Mouse (Mus musculus): Measurements from ENCODE around the gene Camsap3. TPM values are rescaled to one million over a fixed set of nuclear protein-coding genes. Genes with fewer than 3 reads are reported as not detected.

Camsap3 gene
- polyA plus RNA-seq, 1 experiment, result 13.3 TPM

DNA sequence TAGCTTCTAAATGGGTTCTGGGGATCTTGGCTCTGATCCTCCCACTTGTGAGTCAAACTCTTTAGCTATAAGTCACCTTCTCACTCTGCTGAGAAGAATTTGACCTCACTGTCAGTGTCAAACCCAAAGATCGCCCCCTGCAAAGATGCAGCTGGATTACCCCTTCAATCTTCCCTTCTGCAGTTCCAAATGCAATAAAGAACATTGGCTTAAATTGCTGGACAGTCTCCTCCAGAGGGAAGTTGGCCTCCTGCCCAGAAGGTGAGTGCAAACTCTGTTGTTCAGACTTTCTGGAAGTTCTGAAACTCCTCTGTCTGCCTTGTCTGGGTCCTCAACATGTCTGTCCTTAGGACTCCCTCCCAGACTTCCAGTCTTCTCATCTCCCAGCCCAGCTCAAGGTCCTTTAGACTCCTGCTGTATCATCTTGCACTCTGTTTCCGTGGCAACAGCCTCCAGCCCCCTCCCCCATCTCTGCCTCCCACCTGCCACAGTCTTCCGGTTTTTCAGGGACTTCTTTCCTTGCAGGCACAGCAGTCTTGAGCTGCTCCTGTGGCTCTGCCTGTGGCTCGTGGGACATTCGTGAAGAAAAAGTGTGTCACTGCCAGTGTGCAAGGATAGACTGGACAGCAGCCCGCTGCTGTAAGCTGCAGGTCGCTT lies 69.8 kb downstream of the Camsap3 start:
- no peak for DNase-seq (ENCODE audit: low spot score)

Other genes with a start within 250 kb of the Camsap3 start
- gene A430078G23Rik, start 233.9 kb upstream of the Camsap3 start, polyA plus RNA-seq (2012; rRNA removed), result 0.37 and 0.65 TPM in 2 replicates
- gene Arhgef18, start 194.3 kb upstream of the Camsap3 start, polyA plus RNA-seq (2012; rRNA removed), result 34.0 and 36.5 TPM in 2 replicates
- gene Pex11g, start 119.6 kb upstream of the Camsap3 start, polyA plus RNA-seq (2012; rRNA removed), result 8.5 and 11.1 TPM in 2 replicates
- 0.15 and 0.26 TPM in 2 replicates for gene Tex45, start 116.4 kb upstream of the Camsap3 start, polyA plus RNA-seq (2012; rRNA removed)
- 27.5 and 31.0 TPM in 2 replicates for gene Zfp358, start 94.2 kb upstream of the Camsap3 start, polyA plus RNA-seq (2012; rRNA removed)
- 104 and 125 TPM in 2 replicates for gene Mcoln1, start 86.8 kb upstream of the Camsap3 start, polyA plus RNA-seq (2012; rRNA removed)
- 50.0 and 54.3 TPM in 2 replicates for gene Pnpla6, start 71.9 kb upstream of the Camsap3 start, polyA plus RNA-seq (2012; rRNA removed)
- 0.18 and 0.33 TPM in 2 replicates for gene C330021F23Rik, start 19.3 kb upstream of the Camsap3 start, polyA plus RNA-seq (2012; rRNA removed)
- 45.0 and 54.9 TPM in 2 replicates for gene Xab2, start 34.0 kb downstream of the Camsap3 start, polyA plus RNA-seq (2012; rRNA removed)
- 65.2 and 71.8 TPM in 2 replicates for gene Pet100, start 34.3 kb downstream of the Camsap3 start, polyA plus RNA-seq (2012; rRNA removed)
- gene Pcp2, start 38.3 kb downstream of the Camsap3 start, polyA plus RNA-seq (2012; rRNA removed), result not detected in 2 replicates
- gene Stxbp2, start 43.7 kb downstream of the Camsap3 start, polyA plus RNA-seq (2012; rRNA removed), result 135 and 202 TPM in 2 replicates
- 53.8 and 69.7 TPM in 2 replicates for gene Retn, start 68.5 kb downstream of the Camsap3 start, polyA plus RNA-seq (2012; rRNA removed)
- gene Mcemp1, start 78.5 kb downstream of the Camsap3 start, polyA plus RNA-seq (2012; rRNA removed), result 0.39 and 0.43 TPM in 2 replicates
- 4.6 and 9.2 TPM in 2 replicates for gene Fcor, start 85.1 kb downstream of the Camsap3 start, polyA plus RNA-seq (2012; rRNA removed)
- 26.9 and 29.5 TPM in 2 replicates for gene Trappc5, start 89.0 kb downstream of the Camsap3 start, polyA plus RNA-seq (2012; rRNA removed)
- 0.12 and 0.13 TPM in 2 replicates for gene Fcer2a, start 106.9 kb downstream of the Camsap3 start, polyA plus RNA-seq (2012; rRNA removed)
- 0.08 and 0.29 TPM in 2 replicates for gene Clec4g, start 133.4 kb downstream of the Camsap3 start, polyA plus RNA-seq (2012; rRNA removed)
- gene Cd209a, start 161.7 kb downstream of the Camsap3 start, polyA plus RNA-seq (2012; rRNA removed), result 7.0 and 8.5 TPM in 2 replicates